Mouse (Mus musculus) kidney, postnatal 14 days (tissue): ENCODE results near the gene Cypt15.
"Not testable (repeated sequence)": the region's sequence is repeated elsewhere in the genome, so short reads cannot be mapped to it uniquely, and the experiment has no call there.

Experiments used
- DNase-seq: peaks from one replicate; pipeline ENCODE4 v3.0.0; 2022; ENCODE audit warnings: mixed read lengths

Cypt15 gene

DNA sequence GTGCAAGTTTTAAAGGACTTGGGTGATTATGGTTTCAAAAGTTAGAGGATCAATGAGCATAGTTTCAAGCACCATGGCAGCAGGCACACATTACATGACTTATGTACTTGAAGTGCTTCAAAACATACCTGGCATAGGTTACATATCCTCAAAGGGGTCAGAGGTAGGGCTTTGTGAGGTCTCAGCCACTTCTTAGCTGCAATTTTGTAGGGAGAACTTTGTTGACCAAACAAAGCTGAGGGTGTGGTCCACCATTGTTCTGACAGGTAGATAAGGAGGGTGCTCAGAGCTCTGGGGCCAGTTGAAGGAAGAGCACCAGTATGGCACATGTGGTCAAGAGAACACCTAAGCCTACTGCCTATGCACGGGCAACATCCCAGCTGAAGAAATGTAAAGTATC lies at the start of gene Cypt15:
Gene Cypt15, plus strand, starts transcription at position 301 of the 400 bp plus-strand sequence.
- not testable (repeated sequence) for DNase-seq

DNA sequence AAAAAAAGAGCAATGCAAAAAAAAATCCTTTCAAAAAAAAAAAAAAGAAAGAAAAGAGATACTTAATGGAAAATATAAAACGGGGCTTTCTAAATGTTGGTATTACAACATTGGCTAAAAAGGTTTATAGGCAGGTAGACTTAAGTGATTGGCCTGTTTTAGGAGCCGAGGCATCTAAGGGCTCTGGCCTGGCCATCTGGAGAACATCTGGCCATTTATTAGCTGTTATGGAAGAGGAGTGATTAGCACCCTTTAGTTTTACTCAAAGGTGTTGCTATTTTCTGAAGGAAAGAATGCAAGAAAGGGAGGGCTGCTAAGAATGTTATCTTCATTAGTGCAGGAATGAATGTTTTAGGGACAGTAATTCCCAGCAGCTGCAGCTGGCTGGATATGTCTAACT lies 24.9 kb downstream of the Cypt15 start:
- no peak for DNase-seq

DNA sequence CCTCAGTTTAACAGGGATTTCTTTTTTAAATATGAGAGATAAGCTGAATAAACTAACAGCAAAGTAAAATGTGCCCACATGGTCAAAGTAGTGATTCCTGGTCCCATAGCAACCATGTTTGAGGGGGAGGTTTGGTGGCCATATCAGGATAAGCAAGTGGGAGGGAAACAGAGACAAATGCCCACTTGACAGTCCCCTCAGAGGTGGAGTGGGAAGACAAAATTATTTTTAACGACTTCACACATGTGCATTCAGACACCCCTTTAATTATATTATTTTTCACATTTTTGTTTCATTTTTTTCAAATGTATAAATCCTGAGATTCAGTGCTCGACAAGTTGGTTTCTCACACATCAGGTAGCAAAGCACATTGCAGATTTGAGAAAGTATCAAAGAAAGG lies 32.8 kb downstream of the Cypt15 start:
- DNase-seq = no peak

DNA sequence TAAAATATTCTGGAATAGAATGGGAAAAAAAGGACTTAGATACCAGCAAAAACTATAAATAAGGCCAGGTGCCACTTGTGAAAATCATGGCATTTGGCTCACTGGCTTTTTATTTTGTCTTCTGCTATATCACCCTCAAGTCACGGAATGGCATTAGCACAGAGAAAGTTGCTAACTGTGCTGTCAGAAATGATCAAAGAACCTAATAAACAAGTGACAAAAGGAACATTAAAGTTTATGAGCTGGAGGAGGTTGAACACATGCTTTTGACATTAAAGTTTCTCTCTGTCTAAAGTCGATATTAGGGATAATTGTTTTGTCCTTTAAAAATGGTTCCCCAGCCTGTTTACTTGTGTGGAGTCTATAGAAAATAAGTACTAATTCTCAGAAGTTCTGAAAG lies 37.7 kb downstream of the Cypt15 start:
- DNase-seq = no peak
